Mouse (Mus musculus) myocyte (in vitro differentiated cells): Measurements from ENCODE around the gene Olfr285.

ENCODE experiments used
- CEBPB ChIP-seq: IDR thresholded peaks from 2 replicates; pipeline ENCODE4 v1.6.1; 2011; ENCODE audit warnings: mild to moderate bottlenecking, moderate library complexity; ENCODE audit not compliant: poor library complexity, insufficient read depth, severe bottlenecking
- E2F4 ChIP-seq: IDR thresholded peaks from one replicate; pipeline ENCODE4 v1.6.1; 2011; ENCODE audit warnings: mild to moderate bottlenecking, control low read depth, moderate library complexity; ENCODE audit not compliant: insufficient read depth
- MAX ChIP-seq: IDR thresholded peaks from one replicate; pipeline ENCODE4 v1.6.1; 2011; ENCODE audit warnings: low read depth, mild to moderate bottlenecking, control low read depth
- MYOD1 ChIP-seq, 3 experiments: IDR thresholded peaks; one replicate each; pipeline ENCODE4 v1.6.1; 2011; ENCODE audit warnings: control low read depth in 2 of 3, low read depth in 2 of 3, mild to moderate bottlenecking in 2 of 3, moderate library complexity in 1 of 3; ENCODE audit not compliant: insufficient read length in 2 of 3, control insufficient read depth in 1 of 3
- MYOG ChIP-seq, 3 experiments: IDR thresholded peaks; one replicate each; pipeline ENCODE4 v1.6.1; 2011; ENCODE audit warnings: control low read depth in 2 of 3, low read depth in 2 of 3, mild to moderate bottlenecking in 2 of 3; ENCODE audit not compliant: insufficient read length in 2 of 3, control insufficient read depth in 1 of 3, insufficient read depth in 1 of 3
- POLR2A ChIP-seq: IDR thresholded peaks from one replicate; pipeline ENCODE4 v1.6.1; 2011; ENCODE audit warnings: low read depth, mild to moderate bottlenecking, control low read depth, moderate library complexity; ENCODE audit not compliant: insufficient read length
- POLR2AphosphoS2 ChIP-seq: IDR thresholded peaks from one replicate; pipeline ENCODE4 v1.6.1; 2011; ENCODE audit warnings: low read depth, control low read depth; ENCODE audit not compliant: insufficient read length
- SRF ChIP-seq: IDR thresholded peaks from one replicate; pipeline ENCODE4 v1.6.1; 2011; ENCODE audit warnings: low read depth; ENCODE audit not compliant: control insufficient read depth, insufficient read length
- TCF12 ChIP-seq: IDR thresholded peaks from one replicate; pipeline ENCODE4 v1.6.1; 2011; ENCODE audit warnings: mild to moderate bottlenecking, control low read depth; ENCODE audit not compliant: poor library complexity, insufficient read depth, severe bottlenecking
- TCF3 ChIP-seq: IDR thresholded peaks from one replicate; pipeline ENCODE4 v1.6.1; 2011; ENCODE audit warnings: low read depth, control low read depth; ENCODE audit not compliant: insufficient read length
- USF1 ChIP-seq: IDR thresholded peaks from one replicate; pipeline ENCODE4 v1.6.1; 2011; ENCODE audit warnings: low read depth, mild to moderate bottlenecking, control low read depth, moderate library complexity

- TF ChIP-seq POLR2A = no peak
- no peak for TF ChIP-seq POLR2AphosphoS2
- no peak for TF ChIP-seq CEBPB
- no peak for TF ChIP-seq USF1
- TF ChIP-seq SRF = no peak
- TF ChIP-seq TCF12 = no peak
- TF ChIP-seq TCF3 = no peak
- TF ChIP-seq MAX = no peak
- no peak for TF ChIP-seq E2F4
- TF ChIP-seq MYOD1 (IDR thresholded peaks at IDR 0.05; ENCODE audit: control insufficient read depth in 1 of 3, insufficient read length in 2 of 3, low read depth in 2 of 3) = no peak
- no peak for TF ChIP-seq MYOG (IDR thresholded peaks at IDR 0.05; ENCODE audit: control insufficient read depth in 1 of 3, insufficient read depth in 1 of 3, insufficient read length in 2 of 3, low read depth in 2 of 3)
Observed at GRCm38 (mm10) chr15:98293651-98294050, 23.5 kb downstream of the Olfr285 start.
